Mouse (Mus musculus) lung, embryonic 16.5 days (tissue): Measurements from ENCODE around the gene Mfsd11. TPM values are rescaled to one million over a fixed set of nuclear protein-coding genes. Genes with fewer than 3 reads are reported as not detected.

ENCODE experiments used
- ATAC-seq: fragments of 200-750 bp; cut with Nextera tagmentation; 2 replicates; pipeline ENCODE4 v1.8.0; 2017; ENCODE audit warnings: low read depth, mild to moderate bottlenecking, moderate library complexity
- H3K27ac ChIP-seq: fragments of 300-500 bp; sonication (generic); 2 replicates; pipeline ENCODE4 v1.5.1; 2014; ENCODE audit warnings: mild to moderate bottlenecking, control low read depth, low read length
- H3K27me3 ChIP-seq: fragments of 300-500 bp; sonication (generic); 2 replicates; pipeline ENCODE4 v1.6.1; 2014; ENCODE audit warnings: low read depth, low read length, mixed read lengths; ENCODE audit not compliant: control insufficient read depth, insufficient read depth
- H3K36me3 ChIP-seq: fragments of 300-500 bp; sonication (generic); 2 replicates; pipeline ENCODE4 v1.6.1; 2014; ENCODE audit warnings: low read length; ENCODE audit not compliant: control insufficient read depth, insufficient read depth
- H3K4me1 ChIP-seq: fragments of 300-500 bp; sonication (generic); replicated peaks from 2 replicates; pipeline ENCODE4 v1.6.1; 2014; ENCODE audit warnings: low read length, mixed read lengths; ENCODE audit not compliant: control insufficient read depth, insufficient read depth
- H3K4me2 ChIP-seq: fragments of 300-500 bp; sonication (generic); 2 replicates; pipeline ENCODE4 v1.6.1; 2014; ENCODE audit warnings: low read depth, low read length, control low read depth
- H3K4me3 ChIP-seq: fragments of 300-500 bp; sonication (generic); 2 replicates; pipeline ENCODE4 v1.5.1; 2014; ENCODE audit warnings: mild to moderate bottlenecking, low read length, control low read depth
- H3K9ac ChIP-seq: fragments of 300-500 bp; sonication (generic); 2 replicates; pipeline ENCODE4 v1.6.1; 2014; ENCODE audit warnings: low read length, control low read depth
- H3K9me3 ChIP-seq: fragments of 300-500 bp; sonication (generic); 2 replicates; pipeline ENCODE4 v1.6.1; 2016; ENCODE audit warnings: low read length; ENCODE audit not compliant: control insufficient read depth
- WGBS: fragments of 180-500 bp; shearing (Covaris S2); extraction: QIAGEN DNeasy Blood & Tissue Kit; methylation state at CpG from one replicate; pipeline ENCODE4 v1.1.7; 2014; 5-methylcytosine and 5-hydroxymethylcytosine counted together
- polyA plus RNA-seq: library from polyadenylated mRNA; unstranded; fragments of >200 nt; fragmentation: Nextera tagmentation; extraction: Ambion mirVana; gene quantifications from 2 replicates; pipeline ENCODE4 v1.2.1, GENCODE M21; 2015

Gene Mfsd11
- polyA plus RNA-seq, 1 experiment from 2014 or later = 36.6 TPM

DNA sequence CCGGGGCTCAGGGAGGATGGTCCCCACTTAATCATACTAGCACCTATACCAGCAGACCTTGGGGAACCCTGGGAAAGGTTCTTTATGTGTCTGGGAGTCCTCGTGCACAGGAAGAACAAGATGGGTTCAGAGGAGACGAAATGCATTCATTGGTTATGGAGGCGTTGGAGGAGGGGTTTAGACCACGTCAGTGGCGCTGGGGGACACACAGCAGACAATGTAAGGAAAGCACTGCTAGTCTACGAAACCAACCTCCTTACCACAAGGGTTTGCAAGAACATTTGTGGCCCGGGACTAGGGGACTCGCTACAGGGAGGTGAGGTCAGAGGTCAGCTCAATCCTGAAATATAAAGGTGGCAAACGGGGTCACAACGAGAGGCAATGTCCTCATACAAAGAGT is 41.7 kb upstream of the Mfsd11 start:
- Histone ChIP-seq H3K4me2 (no peak overlapping the region), H3K27ac (no peak overlapping the region), H3K4me3 (no peak overlapping the region), H3K36me3 (no peaks in the 10 kb centered on the region), H3K27me3 (no peaks in the 10 kb centered on the region; the same call in 1 of the 2 replicates), H3K9me3 (no peaks in the 10 kb centered on the region), H3K9ac (no peak overlapping the region), H3K4me1 (peaks cover 48% of the 10 kb centered on the region)
- WGBS = 79% methylated on average over 11 of the region's 11 CpGs
- ATAC-seq = no peak

DNA sequence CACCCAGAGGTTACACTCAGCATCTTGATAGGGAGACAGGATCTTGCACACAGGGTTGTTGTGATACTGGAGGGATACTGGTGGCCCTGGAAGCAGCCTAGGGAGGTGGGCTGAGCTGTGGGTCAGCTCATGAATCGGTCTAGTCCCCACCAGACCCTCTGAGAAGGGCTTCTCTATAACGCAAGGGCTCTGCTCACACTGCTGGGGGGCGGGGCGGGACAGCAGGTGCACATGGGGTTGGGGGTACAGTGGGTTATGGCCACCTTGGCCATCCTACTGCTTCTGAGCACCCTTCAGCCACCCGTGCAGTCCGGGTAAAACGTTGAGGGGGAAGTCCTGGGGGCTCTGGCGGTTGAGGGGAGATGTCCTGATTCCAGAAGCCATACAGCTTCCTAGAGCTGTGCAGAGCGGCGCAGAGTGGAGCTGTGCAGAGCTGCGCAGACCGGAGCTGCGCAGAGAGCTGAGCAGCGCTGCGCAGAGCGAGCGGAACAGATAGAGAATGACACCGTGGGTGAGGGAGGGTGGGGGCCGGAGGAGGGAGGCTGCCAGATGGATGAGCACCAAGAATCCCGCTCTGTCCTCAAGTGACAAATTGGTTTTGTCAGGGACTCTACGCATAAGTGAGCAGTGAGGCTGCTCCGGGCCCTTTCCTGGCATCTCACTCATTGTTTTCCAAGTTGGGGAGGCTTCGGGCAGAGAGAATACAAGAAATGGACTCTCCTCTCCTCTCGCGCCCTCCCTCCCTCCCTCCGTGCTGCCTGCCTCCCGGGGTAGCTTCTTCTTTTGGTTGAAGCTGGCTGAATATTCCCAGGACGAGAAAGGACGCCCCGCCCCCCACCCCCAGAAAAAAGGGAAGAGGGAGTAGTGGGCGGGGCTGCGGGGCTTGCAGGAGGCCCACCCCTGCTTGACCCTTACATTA is 41.0 kb upstream of the Mfsd11 start:
- Histone ChIP-seq H3K4me1 (peaks cover 48% of the 10 kb centered on the region), H3K9ac (peak overlapping the region; percentile 51), H3K27me3 (no peaks in the 10 kb centered on the region; the same call in 1 of the 2 replicates), H3K27ac (peak overlapping the region; percentile 72), H3K4me3 (peak overlapping the region; percentile 40), H3K4me2 (peak overlapping the region; percentile 58), H3K9me3 (no peaks in the 10 kb centered on the region), H3K36me3 (no peaks in the 10 kb centered on the region)
- WGBS = 12% methylated on average over 29 of the region's 32 CpGs
- ATAC-seq = peak; percentile 70

DNA sequence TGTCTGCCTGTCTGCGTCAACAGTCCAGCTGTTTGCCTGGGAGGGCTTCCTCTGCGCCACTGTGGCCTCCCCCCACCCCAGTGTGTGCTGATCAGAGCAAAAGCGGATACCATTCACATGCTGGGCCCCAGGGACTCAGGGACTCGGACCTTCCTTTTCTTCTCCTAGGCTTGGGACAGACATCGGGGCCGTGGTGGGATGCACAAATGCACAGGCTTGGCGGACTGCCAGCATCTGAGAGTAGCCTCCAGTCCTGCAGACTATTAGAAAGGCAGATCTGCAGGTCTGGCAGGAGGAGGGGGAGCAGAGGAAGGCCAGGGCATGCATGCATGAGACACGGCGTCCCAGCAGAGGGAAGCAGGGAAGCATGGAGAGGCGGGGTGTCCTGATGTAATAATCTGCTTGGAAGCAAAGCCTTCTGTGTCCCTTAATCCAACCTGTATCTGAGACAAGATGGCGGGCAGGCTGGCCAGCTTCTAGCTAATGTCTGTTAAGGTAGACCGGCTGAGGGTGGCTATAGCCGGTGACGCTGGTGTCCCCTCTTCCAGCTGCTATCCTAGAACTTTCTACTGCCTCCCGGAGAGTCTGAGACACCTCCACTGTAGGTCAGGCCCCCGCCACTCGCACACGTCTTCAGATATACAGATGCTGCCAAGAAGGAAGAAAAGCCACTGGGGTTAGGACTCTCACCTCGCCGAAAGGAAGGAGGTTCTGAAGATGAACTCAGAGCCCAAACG is 39.3 kb upstream of the Mfsd11 start:
- H3K27ac ChIP-seq = peak overlapping the region; percentile 97
- WGBS = 43% methylated on average over 21 of the region's 21 CpGs
- H3K9me3 ChIP-seq = no peaks in the 10 kb centered on the region
- no peak overlapping the region for H3K4me3 ChIP-seq
- H3K4me2 ChIP-seq = no peak overlapping the region
- peaks cover 43% of the 10 kb centered on the region for H3K4me1 ChIP-seq
- no peaks in the 10 kb centered on the region for H3K36me3 ChIP-seq
- ATAC-seq = no peak
- H3K27me3 ChIP-seq = no peaks in the 10 kb centered on the region; the same call in 1 of the 2 replicates
- H3K9ac ChIP-seq = no peak overlapping the region; the same call in 1 of the 2 replicates

DNA sequence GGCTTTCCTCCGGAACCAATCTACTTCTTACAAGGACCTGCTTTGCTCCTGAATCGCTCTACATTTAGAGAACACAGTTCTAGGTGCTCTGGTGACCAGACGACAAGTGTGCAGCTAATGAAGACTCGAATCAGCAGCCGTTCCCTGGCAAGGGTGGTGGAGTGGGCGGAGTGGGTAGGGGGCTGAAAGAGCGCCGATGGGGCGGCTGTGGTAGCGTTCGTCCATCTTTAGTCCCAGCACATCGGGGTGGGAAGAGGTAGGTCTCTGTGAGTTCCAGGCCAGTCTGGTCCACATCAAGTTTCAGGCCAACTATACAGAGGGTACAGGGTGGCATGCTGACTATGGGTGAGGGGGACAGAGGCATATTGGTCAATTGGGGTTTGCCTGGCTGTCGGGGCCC is 38.6 kb upstream of the Mfsd11 start:
- peaks cover 42% of the 10 kb centered on the region for H3K4me1 ChIP-seq
- no peaks in the 10 kb centered on the region; the same call in 1 of the 2 replicates for H3K27me3 ChIP-seq
- no peaks in the 10 kb centered on the region for H3K36me3 ChIP-seq
- peak overlapping the region; percentile 97 for H3K27ac ChIP-seq
- H3K9me3 ChIP-seq = no peaks in the 10 kb centered on the region
- H3K4me3 ChIP-seq = no peak overlapping the region
- 0 out of 2 replicates have a peak overlapping the region, but pooled peaks have one; percentile 50 for H3K9ac ChIP-seq
- no peak for ATAC-seq
- no peak overlapping the region for H3K4me2 ChIP-seq
- WGBS = 76% methylated on average over 13 of the region's 13 CpGs

DNA sequence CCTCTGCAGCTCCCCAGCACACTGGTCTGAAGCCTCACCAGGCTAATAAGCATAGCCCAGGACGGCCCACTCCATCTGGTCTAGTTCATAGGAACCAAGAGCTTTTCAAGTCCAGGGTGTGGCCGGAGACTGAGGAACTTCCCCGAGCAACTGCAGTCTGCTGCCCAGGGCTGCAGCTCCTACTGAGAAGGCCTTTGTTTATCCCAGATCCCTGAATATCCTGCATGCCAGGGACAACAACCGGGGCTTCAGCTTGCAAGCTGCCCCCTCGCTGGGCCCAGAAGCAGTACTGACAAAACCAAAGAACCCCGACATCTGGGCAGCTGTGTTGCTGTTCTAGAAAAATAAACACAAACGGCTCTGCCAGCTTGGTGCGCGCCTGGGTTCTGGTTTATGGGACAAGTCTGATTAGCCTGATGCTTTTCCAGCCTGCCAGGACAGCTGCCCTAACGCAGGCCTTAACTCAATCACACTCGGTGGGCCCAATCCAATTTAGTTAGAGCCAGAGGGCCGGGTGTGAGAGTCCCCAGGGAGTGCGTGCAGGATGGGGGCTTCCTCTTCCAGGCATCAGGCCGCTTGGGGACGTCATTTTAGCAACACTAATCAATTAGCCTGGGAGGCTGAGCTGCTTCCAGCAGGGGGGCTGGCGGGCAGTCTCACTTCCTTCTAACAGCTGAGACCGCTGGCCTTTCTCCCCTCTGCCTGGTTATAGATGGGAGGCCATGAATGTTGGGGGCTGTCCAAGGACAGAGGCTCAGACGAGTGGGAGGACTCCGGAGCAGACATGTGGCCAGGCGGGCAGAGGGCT is 38.0 kb upstream of the Mfsd11 start:
- peak overlapping the region; percentile 54 for H3K9ac ChIP-seq
- peaks cover 42% of the 10 kb centered on the region for H3K4me1 ChIP-seq
- H3K4me2 ChIP-seq = peak overlapping the region; percentile 35
- H3K36me3 ChIP-seq = no peaks in the 10 kb centered on the region
- H3K4me3 ChIP-seq = no peak overlapping the region
- 21% methylated on average over 20 of the region's 20 CpGs for WGBS
- ATAC-seq = peak; percentile 81
- H3K27me3 ChIP-seq = no peaks in the 10 kb centered on the region; the same call in 1 of the 2 replicates
- peak overlapping the region; percentile 97 for H3K27ac ChIP-seq
- no peaks in the 10 kb centered on the region for H3K9me3 ChIP-seq

DNA sequence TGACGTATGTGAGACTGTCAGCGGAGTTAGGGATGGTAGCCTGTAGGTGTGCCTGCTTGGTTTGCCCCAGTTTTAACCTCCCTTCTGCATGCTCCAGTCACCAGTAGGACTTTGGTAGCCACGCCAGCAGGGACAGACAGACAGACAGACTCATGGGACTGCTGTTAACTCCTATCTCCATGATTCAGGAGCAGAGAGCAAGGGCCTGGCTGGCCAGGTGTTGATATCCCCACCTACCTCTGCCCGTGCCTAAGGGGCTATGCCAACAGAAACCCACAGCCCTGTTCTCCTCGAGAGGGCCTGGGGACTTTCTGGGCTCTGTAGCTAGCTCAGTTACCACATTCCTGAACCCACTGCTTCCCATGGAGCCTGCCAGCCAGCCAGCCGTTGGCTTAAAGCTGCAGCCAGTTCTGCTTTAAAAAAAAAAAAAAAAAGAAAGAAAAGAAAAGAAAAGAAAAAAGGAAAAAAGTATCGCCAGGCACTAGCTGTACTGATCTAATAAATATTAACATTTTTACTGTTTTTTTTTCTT is 37.3 kb upstream of the Mfsd11 start:
- Histone ChIP-seq H3K9me3 (no peaks in the 10 kb centered on the region), H3K4me1 (peaks cover 44% of the 10 kb centered on the region), H3K36me3 (no peaks in the 10 kb centered on the region), H3K4me3 (no peak overlapping the region), H3K4me2 (peak overlapping the region; percentile 35), H3K27ac (peak overlapping the region; percentile 97), H3K9ac (peak overlapping the region; percentile 54), H3K27me3 (no peaks in the 10 kb centered on the region; the same call in 1 of the 2 replicates)
- ATAC-seq = no peak
- WGBS = 30% methylated on average over 7 of the region's 7 CpGs

DNA sequence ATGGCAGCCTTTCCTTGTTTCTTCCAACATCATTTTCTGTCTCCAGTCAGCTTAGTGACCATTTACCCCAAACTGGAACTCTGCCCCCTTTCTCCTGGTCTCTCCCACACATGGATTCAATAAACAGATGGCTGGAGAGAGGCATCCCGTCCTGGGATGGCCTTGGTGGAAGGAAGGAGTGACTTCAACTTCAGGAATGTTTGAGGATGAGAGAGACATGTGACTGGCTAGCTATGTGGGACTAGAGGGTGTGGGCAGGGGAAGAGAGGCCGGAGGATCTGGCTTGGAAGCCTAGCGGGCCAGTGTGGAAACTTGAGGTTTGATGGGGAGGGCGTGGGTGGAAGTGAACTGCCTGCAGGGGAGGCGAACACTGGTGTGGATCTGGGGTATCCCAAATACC is 35.5 kb upstream of the Mfsd11 start:
- Histone ChIP-seq H3K4me2 (no peak overlapping the region), H3K36me3 (no peaks in the 10 kb centered on the region), H3K27me3 (no peaks in the 10 kb centered on the region), H3K4me3 (no peak overlapping the region), H3K27ac (no peak overlapping the region), H3K4me1 (peaks cover 53% of the 10 kb centered on the region), H3K9ac (no peak overlapping the region), H3K9me3 (no peaks in the 10 kb centered on the region)
- WGBS = 58% methylated on average over 5 of the region's 5 CpGs
- no peak for ATAC-seq

DNA sequence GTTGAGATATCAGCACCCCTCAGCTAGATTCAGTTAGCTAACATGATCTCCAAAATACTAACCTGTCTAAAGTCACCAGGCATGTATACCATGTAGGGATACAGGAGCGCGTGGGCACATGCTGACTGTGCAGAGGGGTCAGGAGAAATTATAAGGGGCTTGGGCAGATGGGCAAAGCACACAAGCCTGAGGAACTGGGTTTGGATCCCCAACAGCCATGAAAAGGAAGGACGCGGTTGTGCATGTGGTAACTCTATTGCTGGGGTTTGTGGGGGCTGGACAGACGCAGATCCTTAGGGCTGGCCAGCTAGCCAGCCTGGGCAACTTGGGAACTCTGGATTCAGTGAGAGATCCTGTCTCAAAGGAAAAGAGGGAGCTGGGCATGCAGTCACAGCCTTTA is 34.7 kb upstream of the Mfsd11 start:
- WGBS = 94% methylated on average over 5 of the region's 5 CpGs
- H3K4me1 ChIP-seq = peaks cover 54% of the 10 kb centered on the region

More for the DNA sequence above, 34.7 kb upstream of the Mfsd11 start:
- ATAC-seq = no peak
- Histone ChIP-seq H3K36me3 (no peaks in the 10 kb centered on the region), H3K27ac (no peak overlapping the region), H3K9ac (no peak overlapping the region), H3K27me3 (no peaks in the 10 kb centered on the region), H3K4me2 (no peak overlapping the region), H3K4me3 (no peak overlapping the region), H3K9me3 (no peaks in the 10 kb centered on the region)
